Mouse (Mus musculus) forebrain, embryonic 14.5 days (tissue): ENCODE data around the gene Cct8. TPM values are rescaled to one million over a fixed set of nuclear protein-coding genes. Genes with fewer than 3 reads are reported as not detected.
"Not testable (repeated sequence)": the region's sequence is repeated elsewhere in the genome, so short reads cannot be mapped to it uniquely, and the experiment has no call there.

Source experiments
- ATAC-seq: fragments of 200-750 bp; cut with Nextera tagmentation; 2 replicates; pipeline ENCODE4 v1.8.0; 2017; ENCODE audit warnings: mild to moderate bottlenecking, moderate library complexity
- DNase-seq: peaks from one replicate; pipeline ENCODE4 v3.0.0-alpha.2; 2015; ENCODE audit warnings: low spot score
- H3K27ac ChIP-seq: fragments of 300-500 bp; sonication (generic); 2 replicates; pipeline ENCODE4 v1.5.1; 2014; ENCODE audit warnings: low read depth, mild to moderate bottlenecking, control low read depth, low read length, moderate library complexity
- H3K27me3 ChIP-seq: fragments of 300-500 bp; sonication (generic); replicated peaks from 2 replicates; pipeline ENCODE4 v1.6.1; 2014; ENCODE audit warnings: low read length, control low read depth, mixed read lengths; ENCODE audit not compliant: control insufficient read depth, insufficient read depth
- H3K36me3 ChIP-seq: fragments of 300-500 bp; sonication (generic); 2 replicates; pipeline ENCODE4 v1.6.1; 2014; ENCODE audit warnings: low read length, control low read depth; ENCODE audit not compliant: control insufficient read depth, insufficient read depth
- H3K4me1 ChIP-seq: fragments of 300-500 bp; sonication (generic); 2 replicates; pipeline ENCODE4 v1.6.1; 2014; ENCODE audit warnings: antibody characterized with exemption, low read length, control low read depth; ENCODE audit not compliant: control insufficient read depth, insufficient read depth
- H3K4me2 ChIP-seq: fragments of 300-500 bp; sonication (generic); 2 replicates; pipeline ENCODE4 v1.6.1; 2014; ENCODE audit warnings: mild to moderate bottlenecking, control low read depth, low read length
- H3K4me3 ChIP-seq: fragments of 300-500 bp; sonication (generic); 2 replicates; pipeline ENCODE4 v1.5.1; 2014; ENCODE audit warnings: low read depth, low read length, control low read depth
- H3K9ac ChIP-seq: fragments of 300-500 bp; sonication (generic); 2 replicates; pipeline ENCODE4 v1.6.1; 2014; ENCODE audit warnings: mild to moderate bottlenecking, low read length, control low read depth, moderate library complexity
- H3K9me3 ChIP-seq: fragments of 300-500 bp; sonication (generic); replicated peaks from 2 replicates; pipeline ENCODE4 v1.6.1; 2016; ENCODE audit warnings: low read length, control low read depth, mixed read lengths; ENCODE audit not compliant: control insufficient read depth
- WGBS: fragments of 180-500 bp; shearing (Covaris S2); extraction: QIAGEN DNeasy Blood & Tissue Kit; methylation state at CpG from one replicate; pipeline ENCODE4 v1.1.7; 2014; 5-methylcytosine and 5-hydroxymethylcytosine counted together
- polyA plus RNA-seq: library from polyadenylated mRNA; unstranded; fragments of >200 nt; fragmentation: Nextera tagmentation; extraction: Ambion mirVana; gene quantifications from 2 replicates; pipeline ENCODE4 v1.2.1, GENCODE M21; 2014

The Cct8 gene
- polyA plus RNA-seq, 1 experiment from 2014 or later = 504 TPM

DNA sequence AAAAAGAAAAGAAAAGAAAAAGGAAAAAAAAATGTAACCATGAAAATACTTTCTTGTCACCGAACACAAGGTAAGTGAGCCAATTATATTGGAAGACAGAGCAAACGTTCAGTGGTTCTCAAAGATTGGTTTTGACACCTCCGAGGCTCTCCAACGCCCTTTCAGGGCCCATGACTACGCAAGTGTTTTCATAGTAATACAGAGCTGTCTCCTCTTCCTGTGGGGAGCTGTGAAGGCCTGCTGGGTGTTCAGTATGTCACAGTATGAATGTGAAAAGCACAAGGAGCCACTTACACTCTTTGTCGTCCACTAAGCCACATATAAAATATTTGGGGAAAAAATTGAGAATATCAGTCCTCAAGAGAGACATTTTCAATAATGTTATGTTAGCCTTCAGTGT is 1.5 kb upstream of the Cct8 start:
- peaks cover 14% of the 10 kb centered on the region for H3K4me1 ChIP-seq
- no peak for DNase-seq
- no peak overlapping the region for H3K27ac ChIP-seq
- H3K4me3 ChIP-seq = no peak overlapping the region
- 86% methylated on average over 6 of the region's 6 CpGs for WGBS
- H3K27me3 ChIP-seq = no peaks in the 10 kb centered on the region
- ATAC-seq = no peak
- no peak overlapping the region for H3K4me2 ChIP-seq
- H3K9me3 ChIP-seq = no peaks in the 10 kb centered on the region
- H3K9ac ChIP-seq = no peak overlapping the region
- H3K36me3 ChIP-seq = peaks cover 12% of the 10 kb centered on the region; the same call in 1 of the 2 replicates

DNA sequence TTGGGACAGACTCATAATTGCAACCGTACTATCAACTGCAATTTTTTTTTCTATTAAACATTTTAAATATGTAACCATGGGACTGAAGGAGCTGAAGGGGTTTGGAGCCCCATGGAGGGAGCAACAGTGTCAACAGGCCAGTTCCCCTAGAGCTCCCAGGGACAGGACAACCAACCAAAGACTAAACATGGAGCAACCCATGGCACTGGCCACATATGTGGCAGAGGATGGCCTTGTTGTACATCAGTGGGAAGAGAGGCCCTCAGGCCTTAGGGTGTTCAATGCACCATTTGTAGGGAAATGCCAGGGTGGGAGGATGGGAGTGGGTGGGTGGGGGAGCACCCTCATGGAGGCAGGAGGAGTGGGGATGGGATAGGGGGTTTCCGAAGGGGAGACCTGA is 1.1 kb upstream of the Cct8 start:
- Histone ChIP-seq H3K9me3 (no peaks in the 10 kb centered on the region), H3K27me3 (no peaks in the 10 kb centered on the region), H3K4me3 (peak overlapping the region; percentile 90; the same call in 1 of the 2 replicates), H3K4me2 (peak overlapping the region; percentile 83), H3K9ac (no peak overlapping the region), H3K27ac (no peak overlapping the region), H3K4me1 (peaks cover 14% of the 10 kb centered on the region), H3K36me3 (peaks cover 15% of the 10 kb centered on the region)
- no peak for ATAC-seq
- no peak for DNase-seq
- 91% methylated on average over 2 of the region's 2 CpGs for WGBS

- under 1% methylated on average over 39 of the region's 39 CpGs for WGBS
- peak; percentile 47; the same call in 1 of the 2 replicates for ATAC-seq
- no peak for DNase-seq
These were observed 568 bp downstream of the Cct8 start for GRCm38 (mm10) chr16:87494955-87495655.

GRCm38 (mm10) chr16:87492191-87492792 is 3.4 kb downstream of the Cct8 start:
- H3K27ac ChIP-seq, H3K9me3 ChIP-seq, H3K4me3 ChIP-seq, H3K4me2 ChIP-seq, DNase-seq, H3K9ac ChIP-seq, ATAC-seq, H3K27me3 ChIP-seq: not testable (repeated sequence)
- WGBS = 94% methylated on average over 12 of the region's 12 CpGs
- Histone ChIP-seq H3K4me1 (peaks cover 14% of the 10 kb centered on the region), H3K36me3 (peaks cover 59% of the 10 kb centered on the region)

More at GRCm38 (mm10) chr16:87494955-87495655, 568 bp downstream of the Cct8 start:
- Histone ChIP-seq H3K4me3 (peak overlapping the region; percentile 90), H3K27me3 (no peaks in the 10 kb centered on the region), H3K4me2 (peak overlapping the region; percentile 83), H3K9ac (peak overlapping the region; percentile 96), H3K36me3 (peaks cover 31% of the 10 kb centered on the region), H3K4me1 (peaks cover 14% of the 10 kb centered on the region), H3K9me3 (no peaks in the 10 kb centered on the region), H3K27ac (peak overlapping the region; percentile 71)

DNA sequence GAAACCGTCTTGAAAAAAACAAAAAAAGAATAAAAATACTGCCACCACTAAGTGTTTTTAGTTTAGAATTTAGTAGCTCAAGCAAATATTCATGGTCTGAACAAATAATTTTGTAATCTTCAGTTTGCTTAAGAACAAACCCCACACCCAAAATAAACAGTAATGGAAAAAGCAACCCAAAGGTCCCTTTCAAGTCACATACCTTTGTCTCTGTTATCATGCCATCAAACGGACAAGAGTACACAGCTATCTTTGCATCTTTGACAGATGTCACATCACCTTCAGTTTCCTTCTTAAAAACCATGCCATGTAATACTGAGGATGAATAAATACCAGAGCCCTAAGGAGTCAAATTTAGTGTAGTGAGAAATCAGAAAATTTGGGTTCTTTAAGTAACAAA is 7.1 kb downstream of the Cct8 start:
- WGBS = 88% methylated on average over 2 of the region's 2 CpGs

DNA sequence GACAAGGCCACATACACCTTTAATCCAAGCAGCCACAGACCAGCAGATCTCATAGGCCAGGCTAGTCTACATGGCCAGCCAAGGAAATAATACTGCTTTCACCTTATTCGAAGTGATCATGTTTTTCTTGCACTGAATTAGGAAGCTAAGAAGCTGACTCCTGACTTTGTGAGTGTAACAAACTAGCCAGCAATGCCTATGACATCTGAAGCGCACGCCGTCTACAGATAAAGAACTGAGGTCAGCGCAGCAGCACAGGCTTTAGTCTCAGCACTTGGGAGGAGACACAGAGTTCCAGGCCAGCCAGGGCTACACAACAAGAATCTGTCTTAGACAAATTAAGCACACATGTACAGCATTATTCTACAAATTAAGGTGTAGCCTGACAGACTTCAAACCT is 8.9 kb downstream of the Cct8 start:
- ATAC-seq (no peak), DNase-seq (no peak)
- Histone ChIP-seq H3K4me2 (no peak overlapping the region), H3K9me3 (no peaks in the 10 kb centered on the region), H3K9ac (no peak overlapping the region), H3K4me1 (no peaks in the 10 kb centered on the region), H3K27ac (no peak overlapping the region), H3K27me3 (no peaks in the 10 kb centered on the region), H3K36me3 (peaks cover 96% of the 10 kb centered on the region), H3K4me3 (no peak overlapping the region)
- WGBS = 96% methylated on average over 5 of the region's 5 CpGs

More for the DNA sequence above, 7.1 kb downstream of the Cct8 start:
- no peak for DNase-seq
- Histone ChIP-seq H3K4me3 (no peak overlapping the region), H3K27ac (no peak overlapping the region), H3K4me1 (no peaks in the 10 kb centered on the region), H3K4me2 (no peak overlapping the region), H3K27me3 (no peaks in the 10 kb centered on the region), H3K9ac (no peak overlapping the region), H3K36me3 (peaks cover 92% of the 10 kb centered on the region), H3K9me3 (no peaks in the 10 kb centered on the region)
- no peak for ATAC-seq

- 92% methylated on average over 5 of the region's 5 CpGs for WGBS
- Histone ChIP-seq H3K9me3 (no peaks in the 10 kb centered on the region), H3K4me3 (no peak overlapping the region), H3K36me3 (peaks cover 92% of the 10 kb centered on the region), H3K27me3 (no peaks in the 10 kb centered on the region), H3K27ac (no peak overlapping the region), H3K9ac (no peak overlapping the region), H3K4me1 (no peaks in the 10 kb centered on the region), H3K4me2 (no peak overlapping the region)
- ATAC-seq = no peak
- no peak for DNase-seq
These were observed 11.3 kb downstream of the Cct8 start for GRCm38 (mm10) chr16:87484367-87484766.

- DNase-seq (no peak), ATAC-seq (no peak)
- no peak overlapping the region for H3K4me3 ChIP-seq
- no peaks in the 10 kb centered on the region for H3K9me3 ChIP-seq
- no peak overlapping the region for H3K27ac ChIP-seq
- no peak overlapping the region for H3K9ac ChIP-seq
- H3K36me3 ChIP-seq = peaks cover 78% of the 10 kb centered on the region
- H3K4me1 ChIP-seq = no peaks in the 10 kb centered on the region
- no peak overlapping the region for H3K4me2 ChIP-seq
- WGBS = 89% methylated on average over 4 of the region's 4 CpGs
- H3K27me3 ChIP-seq = no peaks in the 10 kb centered on the region
These were observed 25.1 kb downstream of the Cct8 start for GRCm38 (mm10) chr16:87470579-87470978.

DNA sequence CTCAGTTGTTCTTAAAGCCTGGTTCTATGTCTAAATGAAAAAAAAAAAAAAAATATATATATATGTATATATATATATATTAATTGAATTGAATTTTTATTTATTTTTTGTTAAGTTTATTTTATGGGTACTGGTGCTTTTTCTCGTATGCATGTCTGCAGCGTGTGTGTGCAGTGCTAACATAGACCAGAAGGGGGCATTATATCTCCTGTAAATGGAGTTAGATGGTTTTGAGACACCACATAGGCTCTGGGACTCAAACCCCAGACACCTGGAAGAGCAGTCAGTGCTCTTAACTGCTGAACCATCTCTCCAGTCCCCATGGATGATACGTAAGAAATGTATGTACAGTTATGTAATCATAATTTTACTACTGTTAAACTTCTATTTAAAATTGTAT is 36.9 kb downstream of the Cct8 start:
- Histone ChIP-seq H3K9ac (no peak overlapping the region), H3K4me3 (no peak overlapping the region), H3K27me3 (no peaks in the 10 kb centered on the region), H3K9me3 (no peaks in the 10 kb centered on the region), H3K4me1 (peaks cover 12% of the 10 kb centered on the region), H3K36me3 (peaks cover 33% of the 10 kb centered on the region), H3K27ac (no peak overlapping the region), H3K4me2 (no peak overlapping the region)
- DNase-seq (no peak), ATAC-seq (no peak)
- WGBS = 99% methylated on average over 3 of the region's 3 CpGs
